Mouse (Mus musculus) C2C12 (cell line): ENCODE results near the gene Atp2a2.

Source experiments
- CEBPB ChIP-seq: IDR thresholded peaks from one replicate; pipeline ENCODE4 v1.6.1; 2011; ENCODE audit warnings: low read depth, mild to moderate bottlenecking, control low read depth, moderate library complexity
- CTCF ChIP-seq: IDR thresholded peaks from one replicate; pipeline ENCODE4 v1.5.1; 2011; ENCODE audit not compliant: control insufficient read depth, insufficient read depth, insufficient read length
- FOSL1 ChIP-seq: IDR thresholded peaks from one replicate; pipeline ENCODE4 v1.8.0; 2011; ENCODE audit warnings: mild to moderate bottlenecking, low read length; ENCODE audit not compliant: poor library complexity, insufficient read depth, severe bottlenecking
- MAX ChIP-seq: IDR thresholded peaks from one replicate; pipeline ENCODE4 v1.6.1; 2011; ENCODE audit warnings: mild to moderate bottlenecking, control low read depth
- MYOD1 ChIP-seq: IDR thresholded peaks from one replicate; pipeline ENCODE4 v1.6.1; 2011; ENCODE audit warnings: low read depth; ENCODE audit not compliant: control insufficient read depth, insufficient read length

GRCm38 (mm10) chr5:122518247-122518646, 16.2 kb upstream of the Atp2a2 start:
- TF ChIP-seq CEBPB, result no peak
- no peak for TF ChIP-seq CTCF
- no peak for TF ChIP-seq FOSL1
- TF ChIP-seq MYOD1, result no peak
- TF ChIP-seq MAX, result no peak
